Mouse (Mus musculus) liver, embryonic 11.5 days (tissue): ENCODE results near the gene Mamdc2. TPM values are rescaled to one million over a fixed set of nuclear protein-coding genes. Genes with fewer than 3 reads are reported as not detected.
"Not testable (repeated sequence)": the region's sequence is repeated elsewhere in the genome, so short reads cannot be mapped to it uniquely, and the experiment has no call there.

Experiments used
- ATAC-seq: fragments of 200-750 bp; cut with Nextera tagmentation; replicated peaks from 2 replicates; pipeline ENCODE4 v1.8.0; 2017; ENCODE audit warnings: moderate number of reproducible peaks, mild to moderate bottlenecking, moderate TSS enrichment, moderate library complexity; ENCODE audit not compliant: low FRiP score
- DNase-seq: peaks from one replicate; pipeline ENCODE4 v3.0.0-alpha.2; 2017; ENCODE audit warnings: low spot score
- H3K27ac ChIP-seq: fragments of 300-500 bp; sonication (generic); 2 replicates; pipeline ENCODE4 v1.5.1; 2014; ENCODE audit warnings: mild to moderate bottlenecking, low read depth, low read length, control low read depth
- H3K27me3 ChIP-seq: fragments of 300-500 bp; sonication (generic); replicated peaks from 2 replicates; pipeline ENCODE4 v1.6.1; 2014; ENCODE audit warnings: low read length, mixed read lengths; ENCODE audit not compliant: control insufficient read depth, insufficient read depth
- H3K36me3 ChIP-seq: fragments of 300-500 bp; sonication (generic); 2 replicates; pipeline ENCODE4 v1.6.1; 2014; ENCODE audit warnings: mild to moderate bottlenecking, low read length, moderate library complexity, mixed read lengths; ENCODE audit not compliant: control insufficient read depth, insufficient read depth
- H3K4me1 ChIP-seq: fragments of 300-500 bp; sonication (generic); replicated peaks from 2 replicates; pipeline ENCODE4 v1.6.1; 2014; ENCODE audit warnings: low read length, mixed read lengths; ENCODE audit not compliant: control insufficient read depth, insufficient read depth
- H3K4me2 ChIP-seq: fragments of 300-500 bp; sonication (generic); 2 replicates; pipeline ENCODE4 v1.6.1; 2014; ENCODE audit warnings: mild to moderate bottlenecking, control low read depth, moderate library complexity
- H3K4me3 ChIP-seq: fragments of 300-500 bp; sonication (generic); 2 replicates; pipeline ENCODE4 v1.5.1; 2014; ENCODE audit warnings: low read depth, low read length, control low read depth
- H3K9ac ChIP-seq: fragments of 300-500 bp; sonication (generic); 2 replicates; pipeline ENCODE4 v1.6.1; 2014; ENCODE audit warnings: low read depth, low read length, control low read depth
- H3K9me3 ChIP-seq: fragments of 300-500 bp; sonication (generic); 2 replicates; pipeline ENCODE4 v1.6.1; 2016; ENCODE audit warnings: low read length, inconsistent platforms, mixed read lengths; ENCODE audit not compliant: control insufficient read depth
- WGBS: fragments of 180-500 bp; shearing (Covaris S2); extraction: QIAGEN DNeasy Blood & Tissue Kit; methylation state at CpG from one replicate; pipeline ENCODE4 v1.1.7; 2014; 5-methylcytosine and 5-hydroxymethylcytosine counted together
- polyA plus RNA-seq: library from polyadenylated mRNA; unstranded; fragments of >200 nt; fragmentation: Nextera tagmentation; extraction: Ambion mirVana; gene quantifications from 2 replicates; pipeline ENCODE4 v1.2.1, GENCODE M21; 2014

Gene Mamdc2
- polyA plus RNA-seq, 1 experiment from 2014 or later, result 0.29 TPM

DNA sequence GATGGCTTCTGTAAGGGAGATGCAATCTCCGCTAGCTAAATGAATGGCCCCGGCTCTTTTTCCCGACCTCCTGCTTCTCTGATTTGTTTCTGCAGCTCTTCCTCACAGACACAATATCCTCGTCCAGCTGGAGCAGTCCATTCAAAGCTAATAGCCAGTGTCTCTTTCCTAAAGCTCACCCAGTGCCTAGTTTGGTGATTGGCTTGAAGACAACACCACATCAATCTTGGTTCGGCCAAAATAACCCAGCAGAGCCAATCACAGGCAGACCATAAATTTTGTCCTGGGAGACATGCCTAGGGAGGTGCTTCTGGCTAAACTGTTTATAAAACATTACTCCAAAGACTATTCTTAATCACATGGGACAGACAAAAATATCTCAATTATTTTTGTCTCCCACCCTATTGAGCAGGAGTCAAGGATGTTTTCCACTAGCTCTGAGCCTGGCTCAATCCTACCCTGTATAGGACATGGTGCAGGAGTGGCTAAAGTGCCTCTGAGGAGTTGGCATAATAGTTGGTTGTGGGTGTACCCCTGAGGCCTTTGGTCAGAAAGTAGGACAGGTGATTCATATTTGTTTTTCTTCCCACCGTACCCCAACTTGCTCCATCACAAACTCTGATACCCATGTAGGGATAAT is 38.5 kb upstream of the Mamdc2 start:
- H3K36me3 ChIP-seq, result no peaks in the 10 kb centered on the region
- no peak for DNase-seq
- H3K4me2 ChIP-seq, result no peak overlapping the region
- no peak for ATAC-seq
- H3K27me3 ChIP-seq, result no peaks in the 10 kb centered on the region
- no peaks in the 10 kb centered on the region; the same call in 1 of the 2 replicates for H3K4me1 ChIP-seq
- no peak overlapping the region for H3K27ac ChIP-seq
- no peak overlapping the region for H3K4me3 ChIP-seq
- H3K9ac ChIP-seq, result no peak overlapping the region
- 74% methylated on average over 6 of the region's 6 CpGs for WGBS
- H3K9me3 ChIP-seq, result no peaks in the 10 kb centered on the region

- H3K27me3 ChIP-seq, result no peaks in the 10 kb centered on the region
- no peak for ATAC-seq
- H3K9me3 ChIP-seq, result no peaks in the 10 kb centered on the region
- no peak for DNase-seq
- no peak overlapping the region for H3K27ac ChIP-seq
- no peaks in the 10 kb centered on the region; the same call in 1 of the 2 replicates for H3K4me1 ChIP-seq
- no peak overlapping the region for H3K4me3 ChIP-seq
- 75% methylated on average over 7 of the region's 7 CpGs for WGBS
- H3K4me2 ChIP-seq, result no peak overlapping the region
- no peaks in the 10 kb centered on the region for H3K36me3 ChIP-seq
- no peak overlapping the region for H3K9ac ChIP-seq
These were observed 37.8 kb upstream of the Mamdc2 start for GRCm38 (mm10) chr19:23485940-23486600.

DNA sequence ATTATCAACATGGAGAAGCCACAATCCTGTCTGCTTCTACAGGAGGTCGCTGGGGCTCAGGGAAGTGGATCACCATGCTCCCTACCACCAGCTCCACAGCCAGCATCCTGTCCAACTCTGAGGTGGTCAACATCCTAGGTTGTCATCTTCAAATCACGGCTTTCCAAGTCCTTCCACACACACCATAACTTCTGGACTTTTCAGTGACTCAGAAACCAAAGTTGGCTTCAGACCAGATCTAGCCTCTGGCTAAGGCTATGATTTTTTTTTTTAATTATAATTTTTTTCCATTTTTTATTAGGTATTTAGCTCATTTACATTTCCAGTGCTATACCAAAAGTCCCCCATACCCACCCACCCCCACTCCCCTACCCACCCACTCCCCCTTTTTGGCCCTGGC is 34.3 kb upstream of the Mamdc2 start:
- DNase-seq, H3K9me3 ChIP-seq, H3K4me3 ChIP-seq, H3K4me2 ChIP-seq, ATAC-seq, H3K36me3 ChIP-seq, H3K9ac ChIP-seq, H3K27ac ChIP-seq, H3K27me3 ChIP-seq, H3K4me1 ChIP-seq: not testable (repeated sequence)
- WGBS, result 73% methylated on average over 2 of the region's 2 CpGs

DNA sequence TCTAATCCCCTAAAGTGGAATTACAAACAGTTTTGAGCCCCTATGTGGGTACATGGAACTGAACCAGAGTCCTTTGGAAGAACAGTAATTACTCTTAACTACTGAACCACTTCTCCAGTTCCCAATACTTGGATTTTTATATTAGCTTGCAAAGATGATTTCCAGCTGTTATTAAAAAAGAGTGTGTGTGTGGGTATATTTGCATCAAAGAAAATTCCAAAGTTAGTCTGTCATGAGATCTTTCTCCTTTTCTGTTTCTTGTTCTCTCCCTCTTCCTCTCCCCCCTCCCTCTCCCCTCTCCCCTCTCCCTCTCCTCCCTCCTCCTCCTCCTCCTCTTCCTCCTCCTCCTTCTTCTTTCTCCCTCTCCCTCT is 31.3 kb upstream of the Mamdc2 start:
- Histone ChIP-seq H3K9ac (no peak overlapping the region), H3K27me3 (no peaks in the 10 kb centered on the region), H3K4me3 (no peak overlapping the region), H3K9me3 (no peaks in the 10 kb centered on the region), H3K4me1 (no peaks in the 10 kb centered on the region), H3K27ac (no peak overlapping the region), H3K36me3 (no peaks in the 10 kb centered on the region), H3K4me2 (no peak overlapping the region)
- DNase-seq (no peak), ATAC-seq (no peak)

DNA sequence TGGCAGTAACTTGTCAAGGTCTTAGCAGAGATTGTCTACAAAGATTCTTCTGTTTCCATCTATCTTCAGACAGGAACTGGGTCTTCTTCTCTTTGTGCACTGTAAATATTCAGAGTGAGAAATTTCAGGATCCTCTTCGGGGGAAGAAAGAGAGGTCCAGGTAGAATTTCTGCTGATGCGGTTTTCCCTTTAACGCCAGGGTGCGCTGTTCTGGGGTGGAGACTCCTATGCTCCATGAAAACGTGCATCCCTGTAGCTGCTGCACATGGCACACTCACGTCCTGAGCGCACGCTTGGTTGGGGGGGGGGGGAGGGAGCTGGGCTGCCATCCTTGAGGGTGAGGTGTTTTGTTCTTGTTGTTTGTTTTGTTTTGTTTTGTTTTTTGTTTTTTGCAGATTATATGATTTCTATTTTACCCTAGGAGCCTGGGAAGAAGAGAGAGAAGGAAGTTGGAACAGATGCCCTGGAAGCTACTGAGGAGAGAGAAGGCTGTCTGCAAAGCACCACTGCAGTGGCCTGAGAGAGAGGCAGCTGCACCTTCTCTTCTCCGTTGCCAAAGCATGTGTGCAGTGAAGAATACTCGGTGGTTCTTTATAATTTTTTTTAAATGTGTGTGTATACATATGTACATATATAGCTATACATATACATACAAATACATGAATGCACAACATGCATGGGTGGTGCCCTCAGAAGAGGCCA is 30.8 kb upstream of the Mamdc2 start:
- Histone ChIP-seq H3K36me3 (no peaks in the 10 kb centered on the region), H3K4me3 (no peak overlapping the region), H3K9ac (no peak overlapping the region), H3K27ac (no peak overlapping the region), H3K4me1 (no peaks in the 10 kb centered on the region), H3K4me2 (no peak overlapping the region), H3K27me3 (no peaks in the 10 kb centered on the region), H3K9me3 (no peaks in the 10 kb centered on the region)
- no peak for ATAC-seq
- no peak for DNase-seq
- 17% methylated on average over 10 of the region's 10 CpGs for WGBS

DNA sequence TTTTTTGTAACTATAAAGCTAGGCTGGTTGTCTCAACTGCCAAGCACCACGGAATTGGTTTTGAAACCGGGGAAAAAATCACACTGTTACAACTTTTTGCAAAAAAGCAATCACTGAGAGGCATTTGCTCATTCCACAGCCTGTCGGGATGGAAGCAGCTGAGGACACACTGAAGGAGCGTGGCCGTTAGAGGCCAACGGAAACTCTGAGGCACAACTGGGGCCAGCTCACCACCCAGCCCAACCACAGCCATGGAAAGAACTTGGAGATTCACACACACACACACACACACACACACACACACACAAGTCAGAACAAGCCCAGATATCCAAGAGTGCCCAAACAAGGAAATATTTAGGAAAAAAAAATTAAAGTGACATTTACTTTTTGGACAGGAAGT is 29.6 kb upstream of the Mamdc2 start:
- 51% methylated on average over 6 of the region's 6 CpGs for WGBS
- H3K27me3 ChIP-seq, result no peaks in the 10 kb centered on the region
- H3K4me3 ChIP-seq, result no peak overlapping the region
- no peak overlapping the region for H3K27ac ChIP-seq
- H3K4me1 ChIP-seq, result no peaks in the 10 kb centered on the region
- no peaks in the 10 kb centered on the region for H3K36me3 ChIP-seq
- ATAC-seq, result no peak
- H3K4me2 ChIP-seq, result no peak overlapping the region
- DNase-seq, result no peak
- no peaks in the 10 kb centered on the region for H3K9me3 ChIP-seq
- no peak overlapping the region for H3K9ac ChIP-seq

GRCm38 (mm10) chr19:23467866-23468265 is 19.6 kb upstream of the Mamdc2 start:
- DNase-seq (no peak), ATAC-seq (no peak)
- H3K4me3 ChIP-seq, result no peak overlapping the region
- no peaks in the 10 kb centered on the region for H3K36me3 ChIP-seq
- H3K27me3 ChIP-seq, result no peaks in the 10 kb centered on the region
- 48% methylated on average over 1 of the region's 1 CpGs for WGBS
- H3K4me2 ChIP-seq, result no peak overlapping the region
- no peak overlapping the region for H3K9ac ChIP-seq
- H3K9me3 ChIP-seq, result no peaks in the 10 kb centered on the region
- no peaks in the 10 kb centered on the region for H3K4me1 ChIP-seq
- no peak overlapping the region for H3K27ac ChIP-seq

DNA sequence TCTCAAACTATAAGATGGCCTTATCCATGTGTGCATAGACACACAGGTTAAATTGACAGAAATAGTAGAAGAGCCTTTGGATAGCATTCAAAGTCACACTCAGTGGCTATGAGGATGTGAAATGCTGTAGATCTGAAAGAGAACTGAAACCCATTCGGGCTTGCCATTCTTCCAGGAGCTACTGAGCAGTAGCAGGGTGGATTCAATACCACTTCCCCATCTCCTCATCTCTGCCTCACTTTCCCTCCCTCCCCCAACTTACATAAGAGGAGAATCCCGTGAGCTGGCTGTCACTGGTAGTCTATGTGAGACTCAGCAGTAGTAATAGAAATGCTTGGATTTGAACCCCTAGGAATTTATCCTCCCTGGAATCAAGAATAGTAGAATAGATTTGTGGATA is 18.8 kb upstream of the Mamdc2 start:
- DNase-seq, result no peak
- no peak for ATAC-seq
- Histone ChIP-seq H3K9me3 (no peaks in the 10 kb centered on the region), H3K4me1 (no peaks in the 10 kb centered on the region), H3K27me3 (no peaks in the 10 kb centered on the region), H3K4me2 (no peak overlapping the region), H3K27ac (no peak overlapping the region), H3K36me3 (no peaks in the 10 kb centered on the region), H3K9ac (no peak overlapping the region), H3K4me3 (no peak overlapping the region)
- WGBS, result 63% methylated on average over 2 of the region's 2 CpGs

- WGBS, result 39% methylated on average over 4 of the region's 4 CpGs
- ATAC-seq (no peak), DNase-seq (no peak)
- Histone ChIP-seq H3K4me1 (no peaks in the 10 kb centered on the region), H3K4me3 (no peak overlapping the region), H3K4me2 (no peak overlapping the region), H3K36me3 (no peaks in the 10 kb centered on the region), H3K9ac (no peak overlapping the region), H3K27ac (no peak overlapping the region), H3K27me3 (no peaks in the 10 kb centered on the region), H3K9me3 (peaks cover 3% of the 10 kb centered on the region; the same call in 1 of the 2 replicates)
These were observed 9.2 kb upstream of the Mamdc2 start for GRCm38 (mm10) chr19:23457492-23457891.
